Mouse (Mus musculus) midbrain, embryonic 12.5 days (tissue): ENCODE data around the gene Gss. TPM values are rescaled to one million over a fixed set of nuclear protein-coding genes. Genes with fewer than 3 reads are reported as not detected.

Experiments
- ATAC-seq: fragments of 200-750 bp; cut with Nextera tagmentation; 2 replicates; pipeline ENCODE4 v1.8.0; 2017; ENCODE audit warnings: low read depth, moderate TSS enrichment, moderate library complexity; ENCODE audit not compliant: low FRiP score
- H3K27ac ChIP-seq: fragments of 300-500 bp; sonication (generic); replicated peaks from 2 replicates; pipeline ENCODE4 v1.5.1; 2016; ENCODE audit warnings: mild to moderate bottlenecking
- H3K27me3 ChIP-seq: fragments of 300-500 bp; sonication (generic); 2 replicates; pipeline ENCODE4 v1.6.1; 2016; ENCODE audit warnings: mild to moderate bottlenecking
- H3K36me3 ChIP-seq: fragments of 300-500 bp; sonication (generic); 2 replicates; pipeline ENCODE4 v1.6.1; 2016
- H3K4me1 ChIP-seq: fragments of 300-500 bp; sonication (generic); 2 replicates; pipeline ENCODE4 v1.6.1; 2016
- H3K4me2 ChIP-seq: fragments of 300-500 bp; sonication (generic); replicated peaks from 2 replicates; pipeline ENCODE4 v1.6.1; 2016; ENCODE audit warnings: mild to moderate bottlenecking, moderate library complexity
- H3K4me3 ChIP-seq: fragments of 300-500 bp; sonication (generic); 2 replicates; pipeline ENCODE4 v1.5.1; 2016; ENCODE audit warnings: mild to moderate bottlenecking
- H3K9ac ChIP-seq: fragments of 300-500 bp; sonication (generic); replicated peaks from 2 replicates; pipeline ENCODE4 v1.6.1; 2016; ENCODE audit warnings: mild to moderate bottlenecking, moderate library complexity
- H3K9me3 ChIP-seq: fragments of 300-500 bp; sonication (generic); 2 replicates; pipeline ENCODE4 v1.6.1; 2016; ENCODE audit warnings: mild to moderate bottlenecking
- WGBS: fragments of 180-500 bp; shearing (Covaris S2); methylation state at CpG from one replicate; pipeline ENCODE4 v1.1.7; 2016; 5-methylcytosine and 5-hydroxymethylcytosine counted together
- polyA plus RNA-seq: library from polyadenylated mRNA; unstranded; fragments of >200 nt; fragmentation: Nextera tagmentation; extraction: Ambion mirVana; gene quantifications from 2 replicates; pipeline ENCODE4 v1.2.1, GENCODE M21; 2016

Gene Gss
- polyA plus RNA-seq, 1 experiment from 2014 or later = 15.9 TPM

DNA sequence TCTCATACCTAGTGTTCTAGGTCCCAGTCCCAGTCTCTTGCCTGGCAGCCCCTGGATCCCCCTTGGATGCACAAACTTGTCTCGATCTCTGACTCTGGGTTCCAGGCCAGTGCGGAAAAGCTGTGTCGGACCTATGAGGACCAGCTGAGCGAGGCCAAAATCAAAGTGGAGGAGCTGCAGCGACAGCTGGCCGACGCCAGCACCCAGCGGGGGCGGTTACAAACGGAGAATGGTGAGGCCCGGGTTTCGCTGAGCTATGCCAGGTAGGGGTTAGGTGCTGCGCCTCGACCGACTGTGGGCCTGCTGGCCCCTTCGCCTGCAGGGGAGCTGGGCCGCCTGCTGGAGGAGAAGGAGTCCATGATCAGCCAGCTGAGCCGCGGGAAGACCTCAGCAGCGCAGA is 37.5 kb upstream of the Gss start:
- WGBS = 11% methylated on average over 20 of the region's 20 CpGs
- 0 out of 2 replicates have a peak overlapping the region, but pooled peaks have one; percentile 38 for H3K4me3 ChIP-seq
- H3K9me3 ChIP-seq = no peaks in the 10 kb centered on the region
- no peak overlapping the region for H3K4me2 ChIP-seq
- H3K27ac ChIP-seq = no peak overlapping the region
- peaks cover 29% of the 10 kb centered on the region for H3K4me1 ChIP-seq
- ATAC-seq = no peak
- peaks cover 94% of the 10 kb centered on the region for H3K27me3 ChIP-seq
- H3K36me3 ChIP-seq = peaks cover 33% of the 10 kb centered on the region
- no peak overlapping the region; the same call in 1 of the 2 replicates for H3K9ac ChIP-seq

DNA sequence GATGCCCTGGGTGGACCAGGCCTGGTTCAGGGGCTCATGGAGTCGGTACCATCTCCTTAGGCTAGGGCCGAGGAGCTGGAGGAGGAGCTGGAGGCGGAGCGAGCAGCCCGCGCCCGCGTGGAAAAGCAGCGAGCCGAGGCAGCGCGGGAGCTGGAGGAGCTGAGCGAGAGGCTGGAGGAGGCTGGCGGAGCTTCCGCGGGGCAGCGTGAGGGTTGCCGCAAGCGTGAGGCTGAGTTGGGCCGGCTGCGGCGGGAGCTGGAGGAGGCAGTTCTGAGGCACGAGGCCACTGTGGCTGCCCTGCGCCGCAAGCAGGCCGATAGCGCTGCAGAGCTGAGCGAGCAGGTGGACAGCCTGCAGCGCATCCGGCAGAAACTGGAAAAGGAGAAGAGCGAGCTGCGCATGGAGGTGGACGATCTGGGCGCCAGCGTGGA is 36.6 kb upstream of the Gss start:
- no peaks in the 10 kb centered on the region for H3K9me3 ChIP-seq
- H3K27ac ChIP-seq = 0 out of 2 replicates have a peak overlapping the region, but pooled peaks have one; percentile 20
- under 1% methylated on average over 34 of the region's 35 CpGs for WGBS
- ATAC-seq = peak; percentile 42
- peaks cover 29% of the 10 kb centered on the region for H3K4me1 ChIP-seq
- H3K4me2 ChIP-seq = peak overlapping the region; percentile 66
- H3K4me3 ChIP-seq = peak overlapping the region; percentile 38
- H3K27me3 ChIP-seq = peaks cover 87% of the 10 kb centered on the region
- peak overlapping the region; percentile 54 for H3K9ac ChIP-seq
- H3K36me3 ChIP-seq = peaks cover 24% of the 10 kb centered on the region

DNA sequence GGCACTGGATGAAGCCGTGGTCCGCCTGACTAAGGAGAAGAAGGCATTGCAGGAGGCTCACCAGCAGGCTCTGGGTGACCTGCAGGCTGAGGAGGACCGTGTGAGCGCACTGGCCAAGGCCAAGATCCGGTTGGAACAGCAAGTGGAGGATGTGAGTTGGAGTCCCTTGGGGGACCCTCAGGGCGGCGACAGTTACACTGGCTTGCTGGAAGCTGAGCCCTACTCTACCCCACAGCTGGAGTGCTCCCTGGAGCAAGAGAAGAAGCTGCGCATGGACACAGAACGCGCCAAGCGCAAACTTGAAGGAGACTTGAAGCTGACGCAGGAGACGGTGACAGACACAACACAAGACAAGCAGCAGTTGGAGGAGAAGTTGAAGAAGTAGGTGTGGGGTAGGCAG is 35.9 kb upstream of the Gss start:
- Histone ChIP-seq H3K4me3 (no peak overlapping the region), H3K4me2 (no peak overlapping the region), H3K27me3 (peaks cover 81% of the 10 kb centered on the region), H3K9me3 (no peaks in the 10 kb centered on the region), H3K27ac (no peak overlapping the region), H3K9ac (no peak overlapping the region), H3K4me1 (peaks cover 29% of the 10 kb centered on the region), H3K36me3 (peaks cover 16% of the 10 kb centered on the region)
- ATAC-seq = no peak
- 73% methylated on average over 13 of the region's 13 CpGs for WGBS

DNA sequence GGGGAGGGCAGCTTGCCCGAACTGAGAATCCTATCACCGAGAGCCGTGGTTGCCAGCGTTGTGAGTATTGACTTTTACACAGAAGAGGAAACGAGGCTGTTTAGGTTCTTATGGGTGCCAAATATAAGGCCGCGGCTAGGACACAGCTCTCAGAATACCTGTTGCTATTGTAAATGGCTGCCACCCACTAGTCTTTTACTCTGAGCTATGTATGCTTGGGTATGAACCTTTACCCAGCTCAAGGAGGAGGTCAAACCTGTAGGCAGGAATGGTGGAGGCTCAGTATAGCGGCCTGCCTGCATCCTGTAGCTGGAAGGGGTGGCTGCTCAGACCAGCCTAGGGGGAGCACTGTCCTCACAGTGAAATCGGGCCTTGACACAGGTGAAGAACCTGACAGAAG is 35.5 kb upstream of the Gss start:
- H3K4me3 ChIP-seq = no peak overlapping the region
- H3K9ac ChIP-seq = no peak overlapping the region
- no peak for ATAC-seq
- no peaks in the 10 kb centered on the region for H3K9me3 ChIP-seq
- no peak overlapping the region for H3K27ac ChIP-seq
- H3K27me3 ChIP-seq = peaks cover 77% of the 10 kb centered on the region
- H3K4me1 ChIP-seq = peaks cover 29% of the 10 kb centered on the region
- no peak overlapping the region for H3K4me2 ChIP-seq
- H3K36me3 ChIP-seq = peaks cover 12% of the 10 kb centered on the region
- WGBS = 83% methylated on average over 9 of the region's 9 CpGs

DNA sequence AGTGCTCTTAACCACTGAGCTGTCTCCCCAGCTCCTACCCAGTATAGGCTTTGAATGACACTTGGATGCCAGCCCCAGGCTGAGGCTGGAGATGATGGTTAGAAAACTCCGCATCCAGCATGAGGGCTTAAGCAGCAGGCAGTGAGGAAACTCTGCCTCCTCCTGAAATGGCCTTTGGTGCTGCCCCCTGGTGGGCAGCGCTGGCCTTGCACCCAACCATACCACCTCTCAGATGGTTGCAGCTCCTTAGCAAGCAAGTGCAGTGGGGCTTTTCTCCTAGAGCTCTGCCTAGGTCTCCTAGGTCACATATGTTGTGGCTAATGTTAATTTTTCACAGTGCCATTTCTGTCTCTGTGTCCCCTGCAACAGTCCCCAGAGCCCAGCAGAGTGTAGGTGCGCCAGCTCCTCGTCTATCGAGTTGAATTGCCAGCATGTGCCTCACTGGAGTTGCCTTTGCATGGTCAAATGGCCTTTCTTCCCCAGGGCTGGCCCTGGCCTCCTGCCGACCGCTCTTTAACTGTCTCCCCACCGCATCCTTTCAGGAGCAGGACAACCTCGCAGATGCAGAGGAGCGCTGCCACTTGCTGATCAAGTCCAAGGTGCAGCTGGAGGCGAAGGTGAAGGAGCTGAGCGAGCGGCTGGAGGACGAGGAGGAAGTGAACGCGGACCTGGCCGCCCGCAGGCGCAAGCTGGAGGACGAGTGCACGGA is 34.6 kb upstream of the Gss start:
- H3K9me3 ChIP-seq = no peaks in the 10 kb centered on the region
- no peak overlapping the region for H3K27ac ChIP-seq
- H3K27me3 ChIP-seq = peaks cover 68% of the 10 kb centered on the region
- 43% methylated on average over 21 of the region's 21 CpGs for WGBS
- ATAC-seq = no peak
- H3K9ac ChIP-seq = no peak overlapping the region
- no peak overlapping the region for H3K4me2 ChIP-seq
- peaks cover 3% of the 10 kb centered on the region; the same call in 1 of the 2 replicates for H3K36me3 ChIP-seq
- H3K4me3 ChIP-seq = no peak overlapping the region
- peaks cover 29% of the 10 kb centered on the region for H3K4me1 ChIP-seq

DNA sequence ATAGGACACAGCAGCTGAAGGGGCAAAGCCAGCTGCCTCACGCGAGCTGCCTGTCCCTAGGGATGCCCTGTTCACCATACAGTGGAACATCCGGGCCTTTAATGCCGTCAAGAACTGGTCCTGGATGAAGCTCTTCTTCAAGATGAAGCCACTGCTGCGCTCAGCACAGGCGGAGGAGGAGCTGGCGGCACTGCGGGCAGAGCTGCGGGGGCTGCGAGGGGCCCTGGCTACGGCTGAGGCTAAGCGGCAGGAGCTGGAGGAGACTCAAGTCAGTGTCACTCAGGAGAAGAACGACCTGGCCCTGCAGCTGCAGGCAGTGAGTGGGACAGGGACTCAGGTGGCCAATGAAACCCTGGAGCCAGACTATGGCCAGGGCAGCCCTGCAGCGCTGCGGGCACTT is 33.7 kb upstream of the Gss start:
- Histone ChIP-seq H3K27ac (no peak overlapping the region), H3K9me3 (no peaks in the 10 kb centered on the region), H3K9ac (no peak overlapping the region), H3K4me1 (peaks cover 29% of the 10 kb centered on the region), H3K36me3 (no peaks in the 10 kb centered on the region), H3K4me2 (no peak overlapping the region), H3K27me3 (peaks cover 59% of the 10 kb centered on the region), H3K4me3 (no peak overlapping the region)
- 53% methylated on average over 15 of the region's 15 CpGs for WGBS
- no peak for ATAC-seq

DNA sequence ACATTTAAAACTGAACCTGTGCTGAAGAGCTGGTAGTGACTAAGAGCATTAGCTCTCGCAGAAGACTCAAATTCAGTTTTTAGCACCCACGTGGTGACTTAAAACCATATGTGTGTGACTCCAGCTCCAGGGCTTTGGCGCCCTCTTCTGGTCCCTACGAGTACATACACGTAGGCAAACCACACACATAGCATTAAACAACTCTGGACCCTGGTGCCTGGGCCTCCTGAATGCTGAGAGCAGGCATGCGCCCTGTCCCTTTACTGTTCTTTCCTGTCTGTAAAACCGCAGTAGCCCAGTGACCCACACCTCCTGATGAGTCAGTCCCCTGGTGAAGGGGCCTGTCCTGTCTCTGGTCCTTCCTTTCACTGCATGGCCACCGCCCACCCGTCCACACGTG is 32.1 kb upstream of the Gss start:
- Histone ChIP-seq H3K36me3 (no peaks in the 10 kb centered on the region), H3K9ac (no peak overlapping the region), H3K27ac (no peak overlapping the region), H3K4me1 (peaks cover 14% of the 10 kb centered on the region), H3K27me3 (peaks cover 43% of the 10 kb centered on the region), H3K9me3 (no peaks in the 10 kb centered on the region), H3K4me3 (no peak overlapping the region), H3K4me2 (no peak overlapping the region)
- ATAC-seq = no peak
- WGBS = 36% methylated on average over 10 of the region's 10 CpGs

DNA sequence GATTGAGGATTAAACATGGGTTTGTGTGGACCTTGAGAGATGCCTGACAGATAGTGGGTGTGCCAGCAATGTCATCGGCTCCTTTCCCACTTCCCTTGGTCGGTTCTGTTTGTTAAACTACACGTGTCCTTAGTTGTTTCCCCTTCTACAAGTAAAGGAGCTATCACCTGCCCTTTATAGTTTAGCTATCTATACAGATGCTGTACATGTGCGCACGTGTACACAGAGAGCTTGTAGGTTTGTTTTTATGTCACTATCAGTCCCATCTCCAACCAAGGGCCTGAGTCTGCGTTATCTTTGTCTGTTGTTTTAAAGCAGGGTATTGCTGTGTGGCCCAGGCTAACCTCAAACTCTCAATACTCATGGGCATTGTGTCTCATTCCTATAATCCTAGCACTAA is 31.4 kb upstream of the Gss start:
- WGBS = 92% methylated on average over 6 of the region's 6 CpGs
- H3K27me3 ChIP-seq = peaks cover 36% of the 10 kb centered on the region
- no peak overlapping the region for H3K27ac ChIP-seq
- H3K36me3 ChIP-seq = no peaks in the 10 kb centered on the region
- peaks cover 6% of the 10 kb centered on the region; the same call in 1 of the 2 replicates for H3K4me1 ChIP-seq
- H3K4me2 ChIP-seq = no peak overlapping the region
- no peaks in the 10 kb centered on the region for H3K9me3 ChIP-seq
- no peak overlapping the region for H3K4me3 ChIP-seq
- no peak for ATAC-seq
- H3K9ac ChIP-seq = no peak overlapping the region

DNA sequence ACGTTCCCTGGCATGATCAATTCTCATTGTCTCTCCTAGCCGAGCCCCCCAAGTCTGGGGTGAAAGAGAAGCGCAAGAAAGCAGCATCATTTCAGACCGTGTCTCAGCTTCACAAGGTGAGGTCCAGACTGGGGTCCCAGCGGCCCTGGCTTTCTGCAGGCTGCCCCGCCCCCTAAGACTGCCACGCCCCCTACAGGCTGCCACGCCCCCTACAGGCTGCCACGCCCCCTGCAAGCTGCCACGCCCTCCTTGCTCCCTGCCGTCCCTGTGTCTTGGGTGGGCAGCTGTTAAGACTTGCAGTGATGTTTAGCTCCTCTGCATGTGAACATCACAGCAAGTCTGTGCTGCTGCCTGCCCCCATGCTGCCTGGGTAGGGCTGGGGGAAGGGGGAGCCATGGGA is 30.0 kb upstream of the Gss start:
- no peaks in the 10 kb centered on the region for H3K36me3 ChIP-seq
- H3K9ac ChIP-seq = no peak overlapping the region
- no peak overlapping the region for H3K4me3 ChIP-seq
- H3K27ac ChIP-seq = no peak overlapping the region
- no peak overlapping the region for H3K4me2 ChIP-seq
- no peaks in the 10 kb centered on the region for H3K9me3 ChIP-seq
- H3K27me3 ChIP-seq = peaks cover 25% of the 10 kb centered on the region
- 0 out of 2 replicates have a peak, but pooled peaks cover 6% of the 10 kb centered on the region for H3K4me1 ChIP-seq
- ATAC-seq = no peak
- 38% methylated on average over 11 of the region's 11 CpGs for WGBS

DNA sequence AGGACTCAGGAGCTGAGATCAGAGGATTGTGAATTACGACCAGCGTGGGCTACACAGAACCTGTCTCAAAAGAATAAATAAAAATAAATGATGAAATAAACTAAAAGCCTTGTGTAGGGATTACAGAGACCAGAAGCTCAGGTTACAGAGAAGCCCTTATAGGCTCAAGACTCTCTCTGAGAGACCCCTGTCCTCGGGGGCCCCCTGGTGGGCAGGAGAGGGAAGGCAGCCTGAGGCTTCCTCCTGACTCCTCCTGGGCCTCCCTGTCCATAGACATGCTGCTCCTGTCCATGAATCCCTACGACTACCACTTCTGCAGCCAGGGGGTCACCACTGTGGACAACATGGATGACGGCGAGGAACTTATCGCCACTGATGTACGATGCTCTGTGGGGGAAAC is 27.2 kb upstream of the Gss start:
- 12% methylated on average over 8 of the region's 8 CpGs for WGBS
- no peaks in the 10 kb centered on the region for H3K9me3 ChIP-seq
- no peak overlapping the region for H3K27ac ChIP-seq
- no peaks in the 10 kb centered on the region for H3K36me3 ChIP-seq
- H3K4me3 ChIP-seq = no peak overlapping the region
- no peaks in the 10 kb centered on the region for H3K4me1 ChIP-seq
- peak; percentile 71 for ATAC-seq
- H3K4me2 ChIP-seq = no peak overlapping the region
- H3K9ac ChIP-seq = no peak overlapping the region
- peaks cover 3% of the 10 kb centered on the region for H3K27me3 ChIP-seq

DNA sequence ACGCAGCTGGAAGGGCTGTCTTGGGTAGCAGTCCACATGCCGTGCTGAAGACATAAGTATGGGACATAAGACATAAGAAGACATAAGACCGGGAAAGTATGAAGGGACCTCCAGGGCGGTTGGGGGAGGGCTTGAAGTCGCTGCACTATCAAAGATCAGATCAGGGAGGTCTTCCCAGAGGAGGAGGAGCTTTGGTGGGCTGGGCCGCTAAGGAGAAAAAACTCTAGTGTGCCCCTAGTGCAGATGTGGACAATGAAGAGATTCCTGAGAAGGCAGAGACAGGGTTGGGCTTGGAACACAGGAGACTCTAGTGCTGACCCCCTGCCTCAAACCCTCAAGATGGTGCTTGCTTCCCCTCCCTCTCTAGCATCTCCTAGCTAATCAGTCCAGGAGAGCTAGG is 24.4 kb upstream of the Gss start:
- H3K27me3 ChIP-seq = peaks cover 6% of the 10 kb centered on the region; the same call in 1 of the 2 replicates
- H3K4me2 ChIP-seq = no peak overlapping the region
- no peak for ATAC-seq
- no peak overlapping the region for H3K4me3 ChIP-seq
- H3K27ac ChIP-seq = no peak overlapping the region
- no peaks in the 10 kb centered on the region for H3K36me3 ChIP-seq
- no peak overlapping the region for H3K9ac ChIP-seq
- H3K9me3 ChIP-seq = no peaks in the 10 kb centered on the region
- H3K4me1 ChIP-seq = peaks cover 8% of the 10 kb centered on the region; the same call in 1 of the 2 replicates
- WGBS = 61% methylated on average over 6 of the region's 6 CpGs

DNA sequence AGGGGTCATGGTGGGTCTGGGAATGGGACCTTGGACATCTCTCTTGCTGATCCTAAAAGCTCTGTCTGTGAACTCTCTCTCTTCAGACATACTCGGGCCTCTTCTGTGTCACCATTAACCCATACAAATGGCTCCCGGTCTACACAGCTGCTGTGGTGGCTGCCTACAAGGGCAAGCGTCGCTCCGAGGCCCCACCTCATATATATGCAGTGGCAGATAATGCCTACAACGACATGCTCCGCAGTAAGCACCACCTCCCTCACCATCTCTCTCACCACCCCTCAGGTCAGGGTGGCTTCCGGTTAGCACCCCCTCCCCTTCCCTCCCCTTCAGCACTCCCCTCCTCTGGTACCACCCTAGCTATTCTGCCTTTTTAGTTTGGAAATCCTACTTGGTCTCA is 21.3 kb upstream of the Gss start:
- no peak overlapping the region for H3K9ac ChIP-seq
- ATAC-seq = no peak
- H3K27ac ChIP-seq = no peak overlapping the region
- H3K4me3 ChIP-seq = no peak overlapping the region
- H3K27me3 ChIP-seq = 0 out of 2 replicates have a peak, but pooled peaks cover 6% of the 10 kb centered on the region
- H3K36me3 ChIP-seq = no peaks in the 10 kb centered on the region
- peak overlapping the region; percentile 48; the same call in 1 of the 2 replicates for H3K4me2 ChIP-seq
- peaks cover 8% of the 10 kb centered on the region; the same call in 1 of the 2 replicates for H3K4me1 ChIP-seq
- 68% methylated on average over 8 of the region's 8 CpGs for WGBS
- H3K9me3 ChIP-seq = no peaks in the 10 kb centered on the region
